Mouse (Mus musculus): ENCODE results near the gene Tmem200c. TPM values are rescaled to one million over a fixed set of nuclear protein-coding genes. Genes with fewer than 3 reads are reported as not detected.

Tmem200c gene
- not detected in 4 replicates for total RNA-seq (2023)

GRCm38 (mm10) chr17:68826323-68826722, at the start of gene Tmem200c:
Tmem200c (plus strand) TSS chr17:68826623.

Other genes with a start within 250 kb of the Tmem200c start
- 1.2 to 2.2 TPM (median 1.4 TPM) in 4 replicates for gene Epb41l3, start 249.1 kb downstream of the Tmem200c start, total RNA-seq (2023)

All from B cell, adult 62 days (primary cell).